In the genomic region with DNA sequence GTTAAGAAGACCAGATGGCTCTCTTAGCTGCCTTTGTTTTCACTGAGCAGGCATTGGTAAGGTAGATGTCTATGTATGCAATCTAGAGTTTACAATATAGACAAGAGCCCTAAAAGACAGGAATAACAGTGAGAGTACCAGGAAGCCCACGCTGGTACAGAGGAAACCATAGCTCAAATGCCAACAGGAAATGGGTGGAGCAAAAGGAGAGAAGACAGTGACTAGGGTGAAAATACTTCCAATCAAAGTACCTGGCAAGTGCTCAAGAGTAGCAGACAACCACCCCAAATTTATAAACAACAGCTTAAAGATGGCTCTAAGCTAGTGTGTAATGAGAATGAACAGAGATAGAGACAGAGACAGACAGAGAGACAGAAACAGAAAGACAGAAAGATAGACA, we compare ENCODE assay signal across 20 mouse cellular contexts.
DNase-seq lines count a peak whose midpoint lies in the region; ATAC-seq lines count a peak whose summit lies in the region.
"Had no signal": no experiment of that assay in that cellular context is flagged by ENCODE, and none has a peak within 500 bp of the region (broad histone marks: within the 10 kb centered on the region; RNA-seq: fewer than 3 reads in every experiment).

No protein-coding gene starts in this region.

- no peaks in the 10 kb centered on the region for H3K36me3 ChIP-seq in midbrain, embryonic 11.5 days (ENCODE audit: control insufficient read depth, insufficient read depth, low read length)
- H3K36me3 ChIP-seq: embryonic facial prominence, embryonic 13.5 days; forebrain, embryonic 12.5 days; G1E; heart, embryonic 10.5 days; hindbrain, embryonic 10.5 days had no signal

- H3K4me2 ChIP-seq in midbrain, embryonic 11.5 days, result no peak overlapping the region
- H3K4me2 ChIP-seq: embryonic facial prominence, embryonic 13.5 days; forebrain, embryonic 12.5 days; hindbrain, embryonic 14.5 days had no signal

- H3K4me1 ChIP-seq in midbrain, embryonic 11.5 days (ENCODE audit: control insufficient read depth, insufficient read depth, low read length), result no peaks in the 10 kb centered on the region
- H3K4me1 ChIP-seq: embryonic facial prominence, embryonic 13.5 days; forebrain, embryonic 12.5 days; heart, embryonic 10.5 days; hindbrain, embryonic 10.5 days had no signal

- 74% methylated on average over 1 of the region's 1 CpGs for WGBS in midbrain, embryonic 11.5 days

- no peak overlapping the region for H3K4me3 ChIP-seq in midbrain, embryonic 11.5 days (ENCODE audit: low read depth, low read length)
- H3K4me3 ChIP-seq: embryonic facial prominence, embryonic 13.5 days; forebrain, embryonic 12.5 days; heart, embryonic 10.5 days; hindbrain, embryonic 10.5 days had no signal

- DNase-seq in CD4-positive helper T cell, adult 2 months (ENCODE audit: low read depth, low spot score), result peak; percentile 12
- no peak for DNase-seq in midbrain, embryonic 11.5 days (ENCODE audit: low spot score, missing footprints)
- no peak for DNase-seq in gastrocnemius, postnatal 10 days
- no peak for DNase-seq in frontal cortex, postnatal 10 days (ENCODE audit: low spot score in 2 of 2)
- DNase-seq: adrenal gland, postnatal 14 days; cerebellum, adult 11-12 months; cerebellum, adult 9-10 months; cerebellum, postnatal 25 days; heart, adult 18-20 months; heart, postnatal 10 days had no signal

- no peak overlapping the region for H3K27ac ChIP-seq in midbrain, embryonic 11.5 days (ENCODE audit: low read depth, low read length)
- H3K27ac ChIP-seq: embryonic facial prominence, embryonic 13.5 days; forebrain, embryonic 12.5 days; heart, embryonic 10.5 days; hindbrain, embryonic 10.5 days; hindbrain, embryonic 14.5 days had no signal

- H3K27me3 ChIP-seq in midbrain, embryonic 11.5 days (ENCODE audit: control insufficient read depth, insufficient read depth, low read length), result no peaks in the 10 kb centered on the region
- H3K27me3 ChIP-seq: embryonic facial prominence, embryonic 13.5 days; forebrain, embryonic 12.5 days had no signal

- ATAC-seq in activated CD4-positive, CD25-positive, alpha-beta regulatory T cell, adult 4 months, result peak; percentile 91
- ATAC-seq in inflammation-experienced regulatory T-cells, adult 6 months, result peak; percentile 74
- no peak for ATAC-seq in midbrain, embryonic 11.5 days (ENCODE audit: low FRiP score)
- ATAC-seq: forebrain, embryonic 16.5 days; intestine, postnatal 0 days had no signal

- H3K9ac ChIP-seq in midbrain, embryonic 11.5 days (ENCODE audit: low read length), result no peak overlapping the region
- H3K9ac ChIP-seq: embryonic facial prominence, embryonic 13.5 days; forebrain, embryonic 12.5 days; hindbrain, embryonic 14.5 days had no signal

- no peaks in the 10 kb centered on the region for H3K9me3 ChIP-seq in midbrain, embryonic 11.5 days (ENCODE audit: control insufficient read depth, low read length)
- H3K9me3 ChIP-seq: embryonic facial prominence, embryonic 13.5 days; forebrain, embryonic 12.5 days; heart, embryonic 10.5 days; hindbrain, embryonic 10.5 days had no signal
